Mouse (Mus musculus): ENCODE measurements around the gene Gm13290. TPM values are rescaled to one million over a fixed set of nuclear protein-coding genes. Genes with fewer than 3 reads are reported as not detected.

The Gm13290 gene
- polyA plus RNA-seq, 1 experiment from 2014 or later = 0.37 TPM

Other genes with a start within 250 kb of the Gm13290 start
- not detected in 2 replicates for gene Ifna15, start 215.6 kb upstream of the Gm13290 start, polyA plus RNA-seq (2016; fragmentation: Nextera tagmentation; extraction: Ambion mirVana)
- not detected in 2 replicates for gene Ifna14, start 202.0 kb upstream of the Gm13290 start, polyA plus RNA-seq (2016; fragmentation: Nextera tagmentation; extraction: Ambion mirVana)
- gene Ifna9, start 181.4 kb upstream of the Gm13290 start, polyA plus RNA-seq (2016; fragmentation: Nextera tagmentation; extraction: Ambion mirVana) = not detected in 2 replicates
- gene Ifna12, start 170.5 kb upstream of the Gm13290 start, polyA plus RNA-seq (2016; fragmentation: Nextera tagmentation; extraction: Ambion mirVana) = not detected in 2 replicates
- gene C87499, start 139.4 kb upstream of the Gm13290 start, polyA plus RNA-seq (2016; fragmentation: Nextera tagmentation; extraction: Ambion mirVana) = not detected in 2 replicates
- not detected in 2 replicates for gene Ifna13, start 129.4 kb upstream of the Gm13290 start, polyA plus RNA-seq (2016; fragmentation: Nextera tagmentation; extraction: Ambion mirVana)
- gene Ifna16, start 96.9 kb upstream of the Gm13290 start, polyA plus RNA-seq (2016; fragmentation: Nextera tagmentation; extraction: Ambion mirVana) = not detected in 2 replicates
- gene Ifna2, start 89.9 kb upstream of the Gm13290 start, polyA plus RNA-seq (2016; fragmentation: Nextera tagmentation; extraction: Ambion mirVana) = not detected in 2 replicates
- gene Ifnab, start 82.5 kb upstream of the Gm13290 start, polyA plus RNA-seq (2016; fragmentation: Nextera tagmentation; extraction: Ambion mirVana) = not detected in 2 replicates
- gene Gm26566, start 52.0 kb upstream of the Gm13290 start, polyA plus RNA-seq (2016; fragmentation: Nextera tagmentation; extraction: Ambion mirVana) = 1.5 and 1.8 TPM in 2 replicates
- 130 and 143 TPM in 2 replicates for gene Klhl9, start 51.4 kb upstream of the Gm13290 start, polyA plus RNA-seq (2016; fragmentation: Nextera tagmentation; extraction: Ambion mirVana)
- gene Gm13271, start 19.0 kb upstream of the Gm13290 start, polyA plus RNA-seq (2016; fragmentation: Nextera tagmentation; extraction: Ambion mirVana) = not detected in 2 replicates
- 0.32 and 0.41 TPM in 2 replicates for gene Gm13283, start 13.7 kb upstream of the Gm13290 start, polyA plus RNA-seq (2016; fragmentation: Nextera tagmentation; extraction: Ambion mirVana)
- gene Gm13289, start 3.1 kb downstream of the Gm13290 start, polyA plus RNA-seq (2016; fragmentation: Nextera tagmentation; extraction: Ambion mirVana) = not detected in 2 replicates
- gene Gm13272, start 6.0 kb downstream of the Gm13290 start, polyA plus RNA-seq (2016; fragmentation: Nextera tagmentation; extraction: Ambion mirVana) = not detected in 2 replicates
- gene Ifnz, start 8.3 kb downstream of the Gm13290 start, polyA plus RNA-seq (2016; fragmentation: Nextera tagmentation; extraction: Ambion mirVana) = 0.20 and 0.32 TPM in 2 replicates
- not detected in 2 replicates for gene Gm13276, start 11.9 kb downstream of the Gm13290 start, polyA plus RNA-seq (2016; fragmentation: Nextera tagmentation; extraction: Ambion mirVana)
- not detected in 2 replicates for gene Gm13277, start 14.8 kb downstream of the Gm13290 start, polyA plus RNA-seq (2016; fragmentation: Nextera tagmentation; extraction: Ambion mirVana)
- gene Gm13278, start 17.7 kb downstream of the Gm13290 start, polyA plus RNA-seq (2016; fragmentation: Nextera tagmentation; extraction: Ambion mirVana) = not detected in 2 replicates
- not detected in 2 replicates for gene Gm13275, start 20.7 kb downstream of the Gm13290 start, polyA plus RNA-seq (2016; fragmentation: Nextera tagmentation; extraction: Ambion mirVana)
- not detected in 2 replicates for gene Gm13279, start 23.6 kb downstream of the Gm13290 start, polyA plus RNA-seq (2016; fragmentation: Nextera tagmentation; extraction: Ambion mirVana)
- gene Gm13285, start 25.8 kb downstream of the Gm13290 start, polyA plus RNA-seq (2016; fragmentation: Nextera tagmentation; extraction: Ambion mirVana) = 1.0 and 1.5 TPM in 2 replicates
- gene Gm13287, start 29.4 kb downstream of the Gm13290 start, polyA plus RNA-seq (2016; fragmentation: Nextera tagmentation; extraction: Ambion mirVana) = not detected in 2 replicates
- gene Gm13288, start 31.7 kb downstream of the Gm13290 start, polyA plus RNA-seq (2016; fragmentation: Nextera tagmentation; extraction: Ambion mirVana) = 0.15 TPM in 1 of 2 replicates, not detected in the other
- not detected in 2 replicates for gene Ifna7, start 42.4 kb downstream of the Gm13290 start, polyA plus RNA-seq (2016; fragmentation: Nextera tagmentation; extraction: Ambion mirVana)
- gene Ifna11, start 46.1 kb downstream of the Gm13290 start, polyA plus RNA-seq (2016; fragmentation: Nextera tagmentation; extraction: Ambion mirVana) = not detected in 2 replicates
- not detected in 2 replicates for gene Ifna6, start 53.6 kb downstream of the Gm13290 start, polyA plus RNA-seq (2016; fragmentation: Nextera tagmentation; extraction: Ambion mirVana)
- gene Ifna5, start 61.7 kb downstream of the Gm13290 start, polyA plus RNA-seq (2016; fragmentation: Nextera tagmentation; extraction: Ambion mirVana) = not detected in 2 replicates
- gene Ifna4, start 68.0 kb downstream of the Gm13290 start, polyA plus RNA-seq (2016; fragmentation: Nextera tagmentation; extraction: Ambion mirVana) = not detected in 2 replicates
- not detected in 2 replicates for gene Ifna1, start 76.3 kb downstream of the Gm13290 start, polyA plus RNA-seq (2016; fragmentation: Nextera tagmentation; extraction: Ambion mirVana)
- gene Ifne, start 106.4 kb downstream of the Gm13290 start, polyA plus RNA-seq (2016; fragmentation: Nextera tagmentation; extraction: Ambion mirVana) = not detected in 2 replicates